Mouse (Mus musculus): ENCODE data around the gene Tsks. TPM values are rescaled to one million over a fixed set of nuclear protein-coding genes. Genes with fewer than 3 reads are reported as not detected.

Gene Tsks
- polyA plus RNA-seq, 1 experiment: not detected

- TF ChIP-seq CTCF (IDR thresholded peaks at IDR 0.05; ENCODE audit: low read depth, low read length) (no peak), POLR2A (IDR thresholded peaks at IDR 0.05; ENCODE audit: borderline replicate concordance, low read depth, low read length) (no peak)
- Histone ChIP-seq H3K27ac (ENCODE audit: insufficient read depth, low read depth, low read length) (peak within 1 kb of the TSS; percentile 81), H3K4me1 (ENCODE audit: control insufficient read depth, insufficient read depth, low read length) (peaks cover 13% of the 10 kb centered on the region), H3K4me3 (ENCODE audit: insufficient read depth, low read length) (peak within 1 kb of the TSS; percentile 74)
Measured at GRCm38 (mm10) chr7:44929204-44930151, 13.5 kb upstream of the Tsks start, which contains the start of gene Ap2a1. Ap2a1 (minus strand) TSS chr7:44929496.

- Histone ChIP-seq H3K4me3 (ENCODE audit: insufficient read depth, low read length) (no peak overlapping the region), H3K4me1 (ENCODE audit: control insufficient read depth, insufficient read depth, low read length) (no peaks in the 10 kb centered on the region), H3K27ac (ENCODE audit: insufficient read depth, low read depth, low read length) (no peak overlapping the region)
- TF ChIP-seq CTCF (IDR thresholded peaks at IDR 0.05; ENCODE audit: low read depth, low read length) (no peak), POLR2A (IDR thresholded peaks at IDR 0.05; ENCODE audit: borderline replicate concordance, low read depth, low read length) (no peak)
Measured at GRCm38 (mm10) chr7:44938680-44939079, 4.3 kb upstream of the Tsks start.

- H3K27ac ChIP-seq (ENCODE audit: insufficient read depth, low read depth, low read length): no peak overlapping the region
- no peak overlapping the region for H3K4me3 ChIP-seq (ENCODE audit: insufficient read depth, low read length)
- TF ChIP-seq CTCF (IDR thresholded peaks at IDR 0.05; ENCODE audit: low read depth, low read length): no peak
- no peak for TF ChIP-seq POLR2A (IDR thresholded peaks at IDR 0.05; ENCODE audit: borderline replicate concordance, low read depth, low read length)
- peaks cover 9% of the 10 kb centered on the region for H3K4me1 ChIP-seq (ENCODE audit: control insufficient read depth, insufficient read depth, low read length)
Measured at GRCm38 (mm10) chr7:44949922-44950321, 6.9 kb downstream of the Tsks start.

- H3K4me3 ChIP-seq (ENCODE audit: insufficient read depth, low read length): peak overlapping the region; percentile 66
- peak overlapping the region; percentile 20 for H3K27ac ChIP-seq (ENCODE audit: insufficient read depth, low read depth, low read length)
- peaks cover 9% of the 10 kb centered on the region for H3K4me1 ChIP-seq (ENCODE audit: control insufficient read depth, insufficient read depth, low read length)
- TF ChIP-seq POLR2A (IDR thresholded peaks at IDR 0.05; ENCODE audit: borderline replicate concordance, low read depth, low read length) (no peak), CTCF (IDR thresholded peaks at IDR 0.05; ENCODE audit: low read depth, low read length) (no peak; the same call in 1 of the 2 replicates)
Measured at GRCm38 (mm10) chr7:44951960-44952359, 9.0 kb downstream of the Tsks start.

- TF ChIP-seq CTCF (IDR thresholded peaks at IDR 0.05; ENCODE audit: low read depth, low read length) (no peak), POLR2A (IDR thresholded peaks at IDR 0.05; ENCODE audit: borderline replicate concordance, low read depth, low read length) (no peak)
- Histone ChIP-seq H3K27ac (ENCODE audit: insufficient read depth, low read depth, low read length) (peak overlapping the region; percentile 20; the same call in 1 of the 2 replicates), H3K4me1 (ENCODE audit: control insufficient read depth, insufficient read depth, low read length) (peaks cover 9% of the 10 kb centered on the region), H3K4me3 (ENCODE audit: insufficient read depth, low read length) (peak overlapping the region; percentile 66)
Measured at GRCm38 (mm10) chr7:44952611-44953306, 9.8 kb downstream of the Tsks start.

GRCm38 (mm10) chr7:44953561-44953960 is 10.6 kb downstream of the Tsks start:
- Histone ChIP-seq H3K4me1 (ENCODE audit: control insufficient read depth, insufficient read depth, low read length) (peaks cover 9% of the 10 kb centered on the region), H3K27ac (ENCODE audit: insufficient read depth, low read depth, low read length) (no peak overlapping the region), H3K4me3 (ENCODE audit: insufficient read depth, low read length) (no peak overlapping the region)
- TF ChIP-seq POLR2A (IDR thresholded peaks at IDR 0.05; ENCODE audit: borderline replicate concordance, low read depth, low read length): no peak
- no peak for TF ChIP-seq CTCF (IDR thresholded peaks at IDR 0.05; ENCODE audit: low read depth, low read length)

GRCm38 (mm10) chr7:44954091-44954885 is 11.3 kb downstream of the Tsks start:
- TF ChIP-seq POLR2A (IDR thresholded peaks at IDR 0.05; ENCODE audit: borderline replicate concordance, low read depth, low read length): no peak
- TF ChIP-seq CTCF (IDR thresholded peaks at IDR 0.05; ENCODE audit: low read depth, low read length): no peak
- Histone ChIP-seq H3K27ac (ENCODE audit: insufficient read depth, low read depth, low read length) (no peak overlapping the region), H3K4me3 (ENCODE audit: insufficient read depth, low read length) (no peak overlapping the region), H3K4me1 (ENCODE audit: control insufficient read depth, insufficient read depth, low read length) (peaks cover 9% of the 10 kb centered on the region)

GRCm38 (mm10) chr7:44955628-44956027 is 12.6 kb downstream of the Tsks start:
- H3K27ac ChIP-seq (ENCODE audit: insufficient read depth, low read depth, low read length): no peak overlapping the region
- no peak for TF ChIP-seq CTCF (IDR thresholded peaks at IDR 0.05; ENCODE audit: low read depth, low read length)
- no peak for TF ChIP-seq POLR2A (IDR thresholded peaks at IDR 0.05; ENCODE audit: borderline replicate concordance, low read depth, low read length)
- H3K4me3 ChIP-seq (ENCODE audit: insufficient read depth, low read length): no peak overlapping the region
- peaks cover 10% of the 10 kb centered on the region for H3K4me1 ChIP-seq (ENCODE audit: control insufficient read depth, insufficient read depth, low read length)

- H3K4me1 ChIP-seq (ENCODE audit: control insufficient read depth, insufficient read depth, low read length): peaks cover 13% of the 10 kb centered on the region
- no peak for TF ChIP-seq POLR2A (IDR thresholded peaks at IDR 0.05; ENCODE audit: borderline replicate concordance, low read depth, low read length)
- no peak for TF ChIP-seq CTCF (IDR thresholded peaks at IDR 0.05; ENCODE audit: low read depth, low read length)
- H3K27ac ChIP-seq (ENCODE audit: insufficient read depth, low read depth, low read length): no peak overlapping the region
- H3K4me3 ChIP-seq (ENCODE audit: insufficient read depth, low read length): no peak overlapping the region
Measured at GRCm38 (mm10) chr7:44956266-44956665, 13.3 kb downstream of the Tsks start.

All from bone marrow macrophage, adult 2 months (primary cell).